Mouse (Mus musculus): Measurements from ENCODE around the gene Gm49776. TPM values are rescaled to one million over a fixed set of nuclear protein-coding genes. Genes with fewer than 3 reads are reported as not detected.
A peak's percentile ranks its signal among the peaks of the same experiment; 100 is the strongest.

The Gm49776 gene
- total and polyA plus RNA-seq, 2 experiments from 2014 or later: 3.1 TPM; not detected in 1

- Histone ChIP-seq H3K4me3 (ENCODE audit: low read length) (no peak overlapping the region), H3K9me3 (ENCODE audit: low read length) (no peaks in the 10 kb centered on the region), H3K4me1 (ENCODE audit: insufficient read depth, low read length) (peaks cover 25% of the 10 kb centered on the region), H3K9ac (replicated peaks; ENCODE audit: low read length) (no peak overlapping the region), H3K4me2 (ENCODE audit: low read depth, low read length) (no peak overlapping the region), H3K27ac (peak overlapping the region; percentile 60; the same call in 1 of the 2 replicates), H3K36me3 (ENCODE audit: insufficient read depth, low read length) (peaks cover 37% of the 10 kb centered on the region), H3K27me3 (ENCODE audit: insufficient read depth, low read length) (no peaks in the 10 kb centered on the region)
- no peak for TF ChIP-seq CTCF (IDR thresholded peaks at IDR 0.05; ENCODE audit: low read depth)
- ATAC-seq (no peak), DNase-seq (ENCODE audit: low spot score) (no peak)
- WGBS: 34% methylated on average over 11 of the region's 11 CpGs
Observed at GRCm38 (mm10) chr16:18229622-18230021, 28.5 kb downstream of the Gm49776 start.

GRCm38 (mm10) chr16:18228856-18229255, 29.3 kb downstream of the Gm49776 start:
- ATAC-seq (peak; percentile 18; the same call in 1 of the 2 replicates), DNase-seq (ENCODE audit: low spot score) (peak; percentile 26)
- no peaks in the 10 kb centered on the region for H3K9me3 ChIP-seq (ENCODE audit: low read length)
- H3K9ac ChIP-seq (replicated peaks; ENCODE audit: low read length): no peak overlapping the region
- 78% methylated on average over 4 of the region's 4 CpGs for WGBS
- no peak overlapping the region for H3K4me2 ChIP-seq (ENCODE audit: low read depth, low read length)
- TF ChIP-seq CTCF (IDR thresholded peaks at IDR 0.05; ENCODE audit: low read depth): no peak
- no peaks in the 10 kb centered on the region for H3K27me3 ChIP-seq (ENCODE audit: insufficient read depth, low read length)
- peaks cover 44% of the 10 kb centered on the region for H3K36me3 ChIP-seq (ENCODE audit: insufficient read depth, low read length)
- peak overlapping the region; percentile 60 for H3K27ac ChIP-seq
- H3K4me1 ChIP-seq (ENCODE audit: insufficient read depth, low read length): peaks cover 23% of the 10 kb centered on the region
- no peak overlapping the region for H3K4me3 ChIP-seq (ENCODE audit: low read length)

- peaks cover 16% of the 10 kb centered on the region for H3K4me1 ChIP-seq (ENCODE audit: insufficient read depth, low read length)
- no peak overlapping the region for H3K4me3 ChIP-seq (ENCODE audit: low read length)
- no peak overlapping the region for H3K27ac ChIP-seq
- WGBS: 94% methylated on average over 20 of the region's 20 CpGs
- TF ChIP-seq CTCF (IDR thresholded peaks at IDR 0.05; ENCODE audit: low read depth): no peak
- no peak overlapping the region for H3K9ac ChIP-seq (replicated peaks; ENCODE audit: low read length)
- H3K36me3 ChIP-seq (ENCODE audit: insufficient read depth, low read length): peaks cover 53% of the 10 kb centered on the region
- no peak for DNase-seq (ENCODE audit: low spot score)
- H3K9me3 ChIP-seq (ENCODE audit: low read length): no peaks in the 10 kb centered on the region
- no peak overlapping the region for H3K4me2 ChIP-seq (ENCODE audit: low read depth, low read length)
- no peaks in the 10 kb centered on the region for H3K27me3 ChIP-seq (ENCODE audit: insufficient read depth, low read length)
- no peak for ATAC-seq
Observed at GRCm38 (mm10) chr16:18227897-18228422, 30.2 kb downstream of the Gm49776 start.

- Histone ChIP-seq H3K27ac (no peak overlapping the region), H3K9ac (replicated peaks; ENCODE audit: low read length) (no peak overlapping the region), H3K4me2 (ENCODE audit: low read depth, low read length) (no peak overlapping the region), H3K9me3 (ENCODE audit: low read length) (no peaks in the 10 kb centered on the region), H3K4me3 (ENCODE audit: low read length) (no peak overlapping the region), H3K36me3 (ENCODE audit: insufficient read depth, low read length) (peaks cover 61% of the 10 kb centered on the region), H3K27me3 (ENCODE audit: insufficient read depth, low read length) (no peaks in the 10 kb centered on the region), H3K4me1 (ENCODE audit: insufficient read depth, low read length) (peaks cover 16% of the 10 kb centered on the region)
- no peak for ATAC-seq
- no peak for DNase-seq (ENCODE audit: low spot score)
- WGBS: 96% methylated on average over 13 of the region's 13 CpGs
- no peak for TF ChIP-seq CTCF (IDR thresholded peaks at IDR 0.05; ENCODE audit: low read depth)
Observed at GRCm38 (mm10) chr16:18227187-18227586, 30.9 kb downstream of the Gm49776 start.

- ATAC-seq: no peak
- 83% methylated on average over 11 of the region's 11 CpGs for WGBS
- no peaks in the 10 kb centered on the region for H3K27me3 ChIP-seq (ENCODE audit: insufficient read depth, low read length)
Observed at GRCm38 (mm10) chr16:18222188-18222587, 35.9 kb downstream of the Gm49776 start.

GRCm38 (mm10) chr16:18221543-18221898, 36.6 kb downstream of the Gm49776 start:
- DNase-seq (ENCODE audit: low spot score) (no peak), ATAC-seq (no peak)
- Histone ChIP-seq H3K4me1 (ENCODE audit: insufficient read depth, low read length) (no peaks in the 10 kb centered on the region), H3K4me2 (ENCODE audit: low read depth, low read length) (no peak overlapping the region), H3K36me3 (ENCODE audit: insufficient read depth, low read length) (peaks cover 45% of the 10 kb centered on the region), H3K9me3 (ENCODE audit: low read length) (no peaks in the 10 kb centered on the region), H3K4me3 (ENCODE audit: low read length) (no peak overlapping the region), H3K27ac (no peak overlapping the region), H3K9ac (replicated peaks; ENCODE audit: low read length) (no peak overlapping the region), H3K27me3 (ENCODE audit: insufficient read depth, low read length) (no peaks in the 10 kb centered on the region)
- TF ChIP-seq CTCF (IDR thresholded peaks at IDR 0.05; ENCODE audit: low read depth): peak; percentile 33
- WGBS: 74% methylated on average over 11 of the region's 11 CpGs

More at GRCm38 (mm10) chr16:18222188-18222587, 35.9 kb downstream of the Gm49776 start:
- H3K4me2 ChIP-seq (ENCODE audit: low read depth, low read length): no peak overlapping the region
- H3K27ac ChIP-seq: no peak overlapping the region
- no peaks in the 10 kb centered on the region for H3K4me1 ChIP-seq (ENCODE audit: insufficient read depth, low read length)
- no peak overlapping the region for H3K4me3 ChIP-seq (ENCODE audit: low read length)
- no peak for DNase-seq (ENCODE audit: low spot score)
- no peak overlapping the region for H3K9ac ChIP-seq (replicated peaks; ENCODE audit: low read length)
- no peaks in the 10 kb centered on the region for H3K9me3 ChIP-seq (ENCODE audit: low read length)
- H3K36me3 ChIP-seq (ENCODE audit: insufficient read depth, low read length): peaks cover 50% of the 10 kb centered on the region
- TF ChIP-seq CTCF (IDR thresholded peaks at IDR 0.05; ENCODE audit: low read depth): no peak

GRCm38 (mm10) chr16:18220856-18221542, 37.1 kb downstream of the Gm49776 start:
- Histone ChIP-seq H3K27me3 (ENCODE audit: insufficient read depth, low read length) (no peaks in the 10 kb centered on the region), H3K9me3 (ENCODE audit: low read length) (no peaks in the 10 kb centered on the region), H3K36me3 (ENCODE audit: insufficient read depth, low read length) (peaks cover 40% of the 10 kb centered on the region), H3K27ac (no peak overlapping the region), H3K9ac (replicated peaks; ENCODE audit: low read length) (no peak overlapping the region), H3K4me1 (ENCODE audit: insufficient read depth, low read length) (no peaks in the 10 kb centered on the region), H3K4me2 (ENCODE audit: low read depth, low read length) (no peak overlapping the region), H3K4me3 (ENCODE audit: low read length) (no peak overlapping the region)
- ATAC-seq (no peak), DNase-seq (ENCODE audit: low spot score) (no peak)
- WGBS: 89% methylated on average over 6 of the region's 6 CpGs
- TF ChIP-seq CTCF (IDR thresholded peaks at IDR 0.05; ENCODE audit: low read depth): no peak

All from hindbrain, postnatal 0 days (tissue).